Mouse (Mus musculus): ENCODE results near the gene Rasgrp1. TPM values are rescaled to one million over a fixed set of nuclear protein-coding genes. Genes with fewer than 3 reads are reported as not detected.

Rasgrp1 gene
- 7.8 and 9.8 TPM in 2 replicates for polyA plus RNA-seq (2012; rRNA removed)

DNA sequence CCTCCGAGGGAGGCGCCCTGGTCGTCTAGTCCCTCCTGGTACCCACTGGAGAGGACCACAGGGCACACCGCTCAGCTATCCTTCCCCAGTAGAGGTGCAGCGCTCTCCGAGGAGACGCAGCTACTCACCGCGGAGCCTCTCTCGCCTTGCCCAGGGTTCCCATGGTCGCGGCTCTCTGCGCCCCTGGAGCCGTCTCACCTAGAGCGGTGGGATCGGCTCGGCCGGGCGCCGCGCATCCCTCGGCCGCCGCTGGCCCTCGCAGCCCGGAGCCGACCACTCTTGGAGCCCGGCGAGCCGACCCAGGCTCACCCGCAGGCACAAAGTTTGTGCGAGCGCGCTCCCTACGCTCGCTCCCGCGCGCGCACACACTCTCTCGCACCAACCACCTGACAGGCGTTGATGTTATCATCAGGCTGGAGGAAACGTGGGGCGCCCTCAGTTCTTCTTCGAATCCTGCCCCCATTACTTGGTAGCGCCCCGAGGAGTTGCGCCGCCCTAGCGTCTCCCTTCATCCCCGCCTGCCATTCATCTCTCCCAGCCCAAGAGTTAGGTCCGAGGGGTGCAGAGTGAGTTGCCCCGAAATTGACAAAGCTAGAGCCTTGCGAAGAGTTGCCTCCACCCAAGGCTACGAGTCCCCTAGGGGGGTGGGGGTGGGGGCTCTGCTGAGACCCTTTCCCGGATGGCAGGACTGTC is at the start of gene Rasgrp1:
Gene Rasgrp1, minus strand, starts transcription at position 455 of the 693 bp plus-strand sequence.

GRCm38 (mm10) chr2:117249255-117250000 is 93.4 kb downstream of the Rasgrp1 start, which contains the start of gene Fam98b:
TSS of gene Fam98b (plus strand) at chr2:117249739.

Other genes with a start within 250 kb of the Rasgrp1 start
- 19.1 and 19.9 TPM in 2 replicates for gene Spred1, start 221.6 kb downstream of the Rasgrp1 start, polyA plus RNA-seq (2012; rRNA removed)
- 38.7 and 39.1 TPM in 2 replicates for gene Fam98b, start 93.3 kb downstream of the Rasgrp1 start, polyA plus RNA-seq (2012; rRNA removed)